Mouse (Mus musculus): ENCODE data around the gene Pak1. TPM values are rescaled to one million over a fixed set of nuclear protein-coding genes. Genes with fewer than 3 reads are reported as not detected.

The Pak1 gene
- 6.7 and 8.8 TPM in 2 replicates for polyA plus RNA-seq (2015; fragmentation: Nextera tagmentation; extraction: Ambion mirVana)

DNA sequence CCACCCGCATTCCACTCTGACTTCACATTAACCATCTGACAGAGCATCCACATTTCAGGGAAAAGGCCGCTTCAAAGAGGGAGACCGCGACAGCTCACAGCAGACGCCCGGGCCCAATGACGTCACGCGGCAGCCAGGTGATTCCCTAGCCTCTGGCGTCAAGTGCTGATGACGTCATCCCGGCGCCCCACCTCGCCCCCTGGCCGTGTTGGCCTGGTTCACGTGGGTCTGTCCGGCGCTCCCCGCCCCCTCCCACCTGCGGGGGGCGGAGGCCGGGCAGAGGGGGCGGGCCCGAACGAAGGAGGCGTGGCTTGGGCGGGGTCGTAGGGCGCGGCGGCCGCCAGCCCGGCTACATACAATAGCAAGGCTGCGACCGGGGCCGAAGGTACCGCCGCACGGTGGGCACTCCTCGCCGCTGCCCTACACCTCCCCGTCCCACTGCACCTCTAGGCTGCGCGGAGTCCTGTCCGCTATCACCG, at the start of gene Pak1:
Pak1 (plus strand) TSS at position 352 of the 479 bp plus-strand sequence.
- ATAC-seq (ENCODE audit: low read depth) (peak; percentile 87), DNase-seq (peak; percentile 58)
- H3K27me3 ChIP-seq: peaks cover 80% of the 10 kb centered on the region
- WGBS (ENCODE audit: insufficient replicate concordance): under 1% methylated on average over 45 of the region's 46 CpGs
- peak within 1 kb of the TSS; percentile 70 for H3K9ac ChIP-seq
- peak within 1 kb of the TSS; percentile 73 for H3K4me3 ChIP-seq (replicated peaks)
- H3K36me3 ChIP-seq: no peaks in the 10 kb centered on the region
- no peaks in the 10 kb centered on the region for H3K9me3 ChIP-seq (replicated peaks)
- peaks cover 14% of the 10 kb centered on the region for H3K4me1 ChIP-seq (replicated peaks)
- H3K27ac ChIP-seq: no peak within 1 kb of the TSS
- peak within 1 kb of the TSS; percentile 98 for H3K4me2 ChIP-seq

DNA sequence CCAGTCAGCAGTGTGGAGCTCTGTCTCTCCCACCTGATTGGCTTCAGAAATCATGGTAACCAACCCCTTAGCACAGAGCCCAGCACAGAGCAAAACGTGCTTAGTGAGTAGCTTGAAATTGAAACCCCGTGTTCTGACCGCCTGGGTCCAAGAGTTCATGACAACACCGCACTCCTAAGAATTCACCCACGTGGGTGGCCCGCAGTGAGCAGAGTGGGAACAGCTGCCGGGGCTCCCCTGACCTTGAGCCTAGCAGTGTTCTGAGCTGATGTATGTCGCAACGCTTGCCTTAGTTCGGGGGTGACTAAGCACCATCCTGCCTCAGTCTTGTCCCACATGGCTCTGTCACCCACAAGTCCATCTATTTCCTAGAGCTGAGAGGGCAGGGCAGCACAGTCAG, 47.4 kb upstream of the Pak1 start:
- WGBS (ENCODE audit: insufficient replicate concordance): 66% methylated on average over 10 of the region's 10 CpGs
- Histone ChIP-seq H3K4me2 (0 out of 2 replicates have a peak overlapping the region, but pooled peaks have one; percentile 0), H3K4me3 (replicated peaks) (no peak overlapping the region), H3K4me1 (replicated peaks) (peaks cover 63% of the 10 kb centered on the region), H3K27ac (peak overlapping the region; percentile 54; the same call in 1 of the 2 replicates), H3K9me3 (replicated peaks) (no peaks in the 10 kb centered on the region), H3K36me3 (no peaks in the 10 kb centered on the region), H3K27me3 (no peaks in the 10 kb centered on the region), H3K9ac (no peak overlapping the region)
- DNase-seq (no peak), ATAC-seq (ENCODE audit: low read depth) (no peak)

DNA sequence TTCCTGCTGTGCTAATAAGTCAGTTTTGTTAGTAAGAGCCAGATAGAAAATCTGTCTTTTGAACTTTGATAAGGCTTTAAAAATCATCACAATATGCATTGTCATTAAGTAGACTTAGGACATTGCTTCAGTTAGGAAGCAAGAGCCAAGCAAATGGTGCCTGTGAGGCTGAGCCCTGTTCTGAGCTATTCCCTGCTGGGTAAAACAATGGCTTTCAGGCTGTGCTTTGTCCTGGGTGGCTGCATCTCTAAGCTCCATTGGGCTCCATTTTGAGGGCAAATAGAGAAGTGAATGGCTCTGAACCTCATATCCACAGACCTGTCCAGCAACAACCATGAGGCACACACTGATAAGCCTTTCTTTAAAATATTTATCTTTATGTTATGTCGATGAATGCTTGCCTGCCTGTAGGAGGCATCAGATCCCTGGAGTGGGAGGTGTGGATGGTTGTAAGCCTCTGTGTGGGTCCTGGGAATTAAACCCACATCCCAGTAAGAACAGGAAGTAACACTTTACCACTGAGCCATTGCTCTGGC, 46.5 kb upstream of the Pak1 start:
- no peaks in the 10 kb centered on the region for H3K27me3 ChIP-seq
- H3K9me3 ChIP-seq (replicated peaks): no peaks in the 10 kb centered on the region
- no peak overlapping the region for H3K9ac ChIP-seq
- H3K27ac ChIP-seq: peak overlapping the region; percentile 47; the same call in 1 of the 2 replicates
- ATAC-seq (ENCODE audit: low read depth): no peak
- H3K36me3 ChIP-seq: no peaks in the 10 kb centered on the region
- 15% methylated on average over 1 of the region's 1 CpGs for WGBS (ENCODE audit: insufficient replicate concordance)
- no peak overlapping the region for H3K4me3 ChIP-seq (replicated peaks)
- peaks cover 64% of the 10 kb centered on the region for H3K4me1 ChIP-seq (replicated peaks)
- H3K4me2 ChIP-seq: no peak overlapping the region
- DNase-seq: peak; percentile 22

- H3K4me2 ChIP-seq: no peak overlapping the region
- peak overlapping the region; percentile 50 for H3K27ac ChIP-seq
- no peak overlapping the region for H3K4me3 ChIP-seq (replicated peaks)
- DNase-seq (peak; percentile 52), ATAC-seq (ENCODE audit: low read depth) (no peak)
- peaks cover 72% of the 10 kb centered on the region for H3K4me1 ChIP-seq (replicated peaks)
- H3K9ac ChIP-seq: no peak overlapping the region
- no peaks in the 10 kb centered on the region for H3K27me3 ChIP-seq
- H3K36me3 ChIP-seq: no peaks in the 10 kb centered on the region
- no peaks in the 10 kb centered on the region for H3K9me3 ChIP-seq (replicated peaks)
- WGBS (ENCODE audit: insufficient replicate concordance): 10% methylated on average over 3 of the region's 3 CpGs
These were observed 43.0 kb upstream of the Pak1 start for GRCm38 (mm10) chr7:97745299-97745698.

GRCm38 (mm10) chr7:97747176-97747707, 41.1 kb upstream of the Pak1 start:
- Histone ChIP-seq H3K36me3 (no peaks in the 10 kb centered on the region), H3K9ac (peak overlapping the region; percentile 63), H3K9me3 (replicated peaks) (no peaks in the 10 kb centered on the region), H3K27ac (peak overlapping the region; percentile 95), H3K27me3 (no peaks in the 10 kb centered on the region), H3K4me1 (replicated peaks) (peaks cover 53% of the 10 kb centered on the region), H3K4me2 (peak overlapping the region; percentile 73), H3K4me3 (replicated peaks) (no peak overlapping the region)
- ATAC-seq (ENCODE audit: low read depth) (peak; percentile 91), DNase-seq (peak; percentile 69)
- WGBS (ENCODE audit: insufficient replicate concordance): 15% methylated on average over 4 of the region's 4 CpGs

DNA sequence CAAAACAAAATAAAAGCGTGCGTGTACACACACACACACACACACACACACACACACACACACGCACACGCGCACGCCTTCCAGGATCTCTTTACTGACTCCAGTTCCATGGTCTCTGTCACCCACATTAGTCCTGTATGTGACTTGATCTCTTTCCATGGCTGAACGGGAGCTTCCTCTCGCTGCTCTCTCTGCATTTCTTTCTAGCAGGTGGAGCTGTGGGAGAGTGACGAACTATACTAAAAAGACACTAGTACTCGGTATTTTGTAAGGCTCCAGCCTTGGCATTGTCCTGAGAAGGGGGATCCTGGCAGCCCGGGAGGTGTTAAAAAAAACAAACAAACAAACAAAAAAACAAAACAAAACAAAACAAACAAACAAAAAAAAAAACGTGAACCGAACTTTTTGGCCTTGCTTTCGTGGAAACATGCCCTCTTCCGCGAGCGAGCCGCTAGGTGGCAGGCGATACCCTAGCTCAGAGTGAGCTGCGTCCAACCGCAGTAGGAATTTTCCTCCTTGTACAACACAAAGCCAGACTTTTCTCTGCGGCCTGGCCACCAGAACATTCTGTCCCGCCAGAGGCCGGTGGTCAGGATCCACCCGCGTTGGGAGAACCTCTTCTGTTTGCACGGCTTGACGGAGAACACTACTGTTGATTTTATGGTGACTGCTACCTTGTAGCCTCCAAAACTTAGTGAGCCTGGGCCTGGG, 40.4 kb upstream of the Pak1 start:
- peak overlapping the region; percentile 95 for H3K27ac ChIP-seq
- H3K4me1 ChIP-seq (replicated peaks): peaks cover 46% of the 10 kb centered on the region
- DNase-seq (peak; percentile 76), ATAC-seq (ENCODE audit: low read depth) (no peak)
- H3K4me2 ChIP-seq: peak overlapping the region; percentile 73
- H3K9me3 ChIP-seq (replicated peaks): no peaks in the 10 kb centered on the region
- 19% methylated on average over 28 of the region's 28 CpGs for WGBS (ENCODE audit: insufficient replicate concordance)
- H3K27me3 ChIP-seq: no peaks in the 10 kb centered on the region
- H3K4me3 ChIP-seq (replicated peaks): peak overlapping the region; percentile 50
- H3K36me3 ChIP-seq: no peaks in the 10 kb centered on the region
- H3K9ac ChIP-seq: peak overlapping the region; percentile 63

- Histone ChIP-seq H3K27me3 (no peaks in the 10 kb centered on the region), H3K36me3 (no peaks in the 10 kb centered on the region), H3K4me2 (peak overlapping the region; percentile 73), H3K4me1 (replicated peaks) (peaks cover 46% of the 10 kb centered on the region), H3K9ac (peak overlapping the region; percentile 58), H3K9me3 (replicated peaks) (no peaks in the 10 kb centered on the region), H3K4me3 (replicated peaks) (peak overlapping the region; percentile 50), H3K27ac (peak overlapping the region; percentile 95)
- ATAC-seq (ENCODE audit: low read depth) (peak; percentile 11), DNase-seq (no peak)
- 16% methylated on average over 10 of the region's 10 CpGs for WGBS (ENCODE audit: insufficient replicate concordance)
These were observed 39.7 kb upstream of the Pak1 start for GRCm38 (mm10) chr7:97748527-97749206.

DNA sequence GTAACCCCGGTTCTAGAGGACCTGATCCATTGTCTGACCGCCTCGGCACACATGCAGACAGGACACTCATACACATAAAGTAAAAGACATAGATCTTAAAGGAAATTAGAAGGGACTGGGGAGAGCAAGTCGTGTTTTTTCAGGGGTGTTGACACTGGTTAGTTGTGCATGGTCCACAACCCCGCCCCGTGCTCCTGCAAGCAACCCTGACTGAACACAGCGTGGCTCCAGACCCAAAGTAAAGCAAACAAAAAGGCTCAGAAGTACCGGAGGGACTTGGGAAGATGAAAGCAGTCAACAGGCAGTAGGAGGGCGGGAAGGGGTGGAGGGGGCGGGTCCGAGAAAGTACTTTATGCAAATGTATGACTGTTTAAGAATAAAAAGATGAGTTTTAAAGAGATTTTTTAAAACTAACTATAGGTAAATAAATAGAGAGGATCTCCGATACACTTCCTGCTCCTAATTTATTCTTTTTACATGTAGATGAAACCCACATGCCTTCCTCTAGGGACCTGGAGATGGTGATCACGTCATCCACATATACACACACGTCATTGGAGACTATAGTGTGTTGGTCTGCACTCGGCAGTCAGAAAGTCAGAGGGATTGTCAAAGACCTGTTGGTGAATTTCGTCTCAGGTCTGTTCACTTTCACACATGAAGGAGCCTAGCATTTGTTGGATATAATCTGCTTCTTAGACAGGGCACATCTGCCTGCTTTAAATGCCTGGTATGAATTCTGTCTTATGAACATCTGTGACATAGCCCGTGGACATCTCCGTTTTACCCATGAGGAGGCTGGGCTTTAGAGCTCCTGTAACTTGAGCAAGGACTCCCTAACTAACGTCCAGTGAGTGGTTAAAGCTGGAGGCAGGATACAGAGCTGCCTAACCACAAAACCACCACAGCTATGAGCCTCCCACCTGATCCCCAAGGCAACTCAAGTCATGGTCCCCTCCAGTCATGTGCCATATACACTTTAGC, 38.8 kb upstream of the Pak1 start:
- Histone ChIP-seq H3K27me3 (no peaks in the 10 kb centered on the region), H3K9me3 (replicated peaks) (no peaks in the 10 kb centered on the region), H3K9ac (peak overlapping the region; percentile 58), H3K36me3 (no peaks in the 10 kb centered on the region), H3K4me3 (replicated peaks) (peak overlapping the region; percentile 50), H3K4me2 (peak overlapping the region; percentile 73), H3K27ac (peak overlapping the region; percentile 95), H3K4me1 (replicated peaks) (peaks cover 46% of the 10 kb centered on the region)
- WGBS (ENCODE audit: insufficient replicate concordance): 10% methylated on average over 19 of the region's 19 CpGs
- DNase-seq (peak; percentile 29), ATAC-seq (ENCODE audit: low read depth) (peak; percentile 46)

GRCm38 (mm10) chr7:97756967-97757881, 31.1 kb upstream of the Pak1 start:
- no peak for DNase-seq
- H3K4me2 ChIP-seq: no peak overlapping the region
- WGBS (ENCODE audit: insufficient replicate concordance): 67% methylated on average over 18 of the region's 18 CpGs

DNA sequence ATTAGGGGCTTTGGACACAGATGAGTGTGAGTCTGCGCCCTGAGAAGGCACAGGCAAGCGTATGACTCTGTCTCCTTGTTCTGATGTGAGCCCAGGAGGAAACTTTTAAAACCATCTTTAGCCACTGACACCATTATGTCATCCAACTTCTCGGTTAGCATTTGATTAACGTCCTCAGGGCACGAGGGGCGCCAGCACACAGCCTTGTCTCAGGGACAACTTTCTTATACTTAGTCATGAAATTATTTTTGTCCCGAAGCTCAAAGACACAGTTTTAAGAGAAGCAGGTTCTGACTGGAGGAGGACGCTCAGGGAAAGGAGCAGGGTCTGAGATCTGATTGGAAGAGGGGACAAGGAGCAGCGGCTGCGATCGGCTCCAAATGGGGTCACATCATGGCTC, 23.8 kb upstream of the Pak1 start:
- H3K4me1 ChIP-seq (replicated peaks): peaks cover 25% of the 10 kb centered on the region
- no peaks in the 10 kb centered on the region for H3K27me3 ChIP-seq
- no peak overlapping the region for H3K9ac ChIP-seq
- ATAC-seq (ENCODE audit: low read depth) (no peak), DNase-seq (no peak)
- H3K27ac ChIP-seq: peak overlapping the region; percentile 43; the same call in 1 of the 2 replicates
- H3K4me2 ChIP-seq: no peak overlapping the region
- H3K9me3 ChIP-seq (replicated peaks): no peaks in the 10 kb centered on the region
- 67% methylated on average over 11 of the region's 11 CpGs for WGBS (ENCODE audit: insufficient replicate concordance)
- H3K4me3 ChIP-seq (replicated peaks): no peak overlapping the region
- H3K36me3 ChIP-seq: no peaks in the 10 kb centered on the region

More at GRCm38 (mm10) chr7:97756967-97757881, 31.1 kb upstream of the Pak1 start:
- Histone ChIP-seq H3K27me3 (no peaks in the 10 kb centered on the region), H3K4me1 (replicated peaks) (no peaks in the 10 kb centered on the region), H3K9ac (no peak overlapping the region), H3K27ac (no peak overlapping the region), H3K36me3 (no peaks in the 10 kb centered on the region), H3K4me3 (replicated peaks) (no peak overlapping the region), H3K9me3 (replicated peaks) (no peaks in the 10 kb centered on the region)
- no peak for ATAC-seq (ENCODE audit: low read depth)
